Mouse (Mus musculus) R1 (cell line): ENCODE data around the gene Pde3b.

Experiments used
- DNase-seq: peaks from one replicate; pipeline ENCODE4 v3.0.0-alpha.2; 2018; ENCODE audit warnings: low read depth, low spot score

The Pde3b gene

GRCm38 (mm10) chr7:114479779-114480178 is 64.7 kb downstream of the Pde3b start:
- DNase-seq = no peak

- no peak for DNase-seq
Observed at GRCm38 (mm10) chr7:114480196-114480989, 65.3 kb downstream of the Pde3b start.

GRCm38 (mm10) chr7:114481008-114481407 is 65.9 kb downstream of the Pde3b start:
- DNase-seq = no peak

GRCm38 (mm10) chr7:114481429-114481931 is 66.4 kb downstream of the Pde3b start:
- no peak for DNase-seq

- no peak for DNase-seq
Observed at GRCm38 (mm10) chr7:114492540-114492939, 77.5 kb downstream of the Pde3b start.

- DNase-seq = no peak
Observed at GRCm38 (mm10) chr7:114494033-114494432, 79.0 kb downstream of the Pde3b start.

GRCm38 (mm10) chr7:114499293-114499692 is 84.2 kb downstream of the Pde3b start:
- DNase-seq = no peak

- DNase-seq = no peak
Observed at GRCm38 (mm10) chr7:114508879-114509278, 93.8 kb downstream of the Pde3b start.

- no peak for DNase-seq
Observed at GRCm38 (mm10) chr7:114520122-114520521, 105.0 kb downstream of the Pde3b start.

GRCm38 (mm10) chr7:114526245-114526644 is 111.2 kb downstream of the Pde3b start:
- no peak for DNase-seq

GRCm38 (mm10) chr7:114536179-114536578 is 121.1 kb downstream of the Pde3b start:
- no peak for DNase-seq

GRCm38 (mm10) chr7:114562531-114563241 is 147.6 kb downstream of the Pde3b start, which contains the start of gene Cyp2r1:
TSS of gene Cyp2r1 (minus strand) at chr7:114562972.
- peak; percentile 94 for DNase-seq

GRCm38 (mm10) chr7:114573866-114574265 is 158.8 kb downstream of the Pde3b start:
- peak; percentile 74 for DNase-seq

GRCm38 (mm10) chr7:114576931-114577330 is 161.8 kb downstream of the Pde3b start:
- no peak for DNase-seq

GRCm38 (mm10) chr7:114577665-114578064 is 162.6 kb downstream of the Pde3b start:
- no peak for DNase-seq

- DNase-seq = peak; percentile 69
Observed at GRCm38 (mm10) chr7:114580426-114580825, 165.3 kb downstream of the Pde3b start.

- no peak for DNase-seq
Observed at GRCm38 (mm10) chr7:114581200-114581599, 166.1 kb downstream of the Pde3b start.

GRCm38 (mm10) chr7:114582441-114582840 is 167.4 kb downstream of the Pde3b start:
- no peak for DNase-seq
